Mouse (Mus musculus): Measurements from ENCODE around the gene Proz.

DNA sequence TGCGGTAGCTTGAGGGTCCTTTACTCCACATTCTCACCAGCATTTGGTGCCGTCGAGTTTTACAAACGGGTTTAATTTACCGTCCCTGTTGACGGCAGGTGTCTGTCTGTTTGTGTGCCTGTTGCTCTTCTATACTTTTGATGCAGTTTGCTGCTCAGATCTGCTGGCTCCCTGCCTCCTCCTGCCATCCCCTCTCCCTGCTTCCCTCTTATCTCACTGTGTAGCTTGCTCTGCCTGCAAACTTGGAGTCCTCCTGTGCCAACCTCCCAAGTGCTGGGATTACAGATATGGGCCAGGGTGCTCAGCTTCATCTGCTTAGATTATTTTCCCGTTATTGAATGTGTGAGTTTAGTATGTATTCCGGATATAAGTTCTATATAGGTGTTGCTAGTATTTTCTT lies 48.3 kb downstream of the Proz start:
- TF ChIP-seq POLR2A (IDR thresholded peaks at IDR 0.05; ENCODE audit: borderline replicate concordance, control insufficient read depth, low read depth, low read length) (no peak), CTCF (IDR thresholded peaks at IDR 0.05; ENCODE audit: control insufficient read depth, insufficient read depth, low read length) (no peak)

All from bone marrow, adult 2 months (tissue).